Mouse (Mus musculus) olfactory bulb, adult 2 months (tissue): ENCODE data around the gene Akr7a5.

Experiments
- CTCF ChIP-seq: fragments of 200-500 bp; IDR thresholded peaks from 2 replicates; pipeline ENCODE4 v1.5.1; 2012; ENCODE audit warnings: low read depth, mild to moderate bottlenecking, low read length, moderate library complexity; ENCODE audit not compliant: insufficient read depth
- POLR2A ChIP-seq: fragments of 200-500 bp; IDR thresholded peaks from 2 replicates; pipeline ENCODE4 v1.6.1; 2012; ENCODE audit warnings: mild to moderate bottlenecking, low read depth, low read length, moderate library complexity; ENCODE audit not compliant: insufficient read depth

DNA sequence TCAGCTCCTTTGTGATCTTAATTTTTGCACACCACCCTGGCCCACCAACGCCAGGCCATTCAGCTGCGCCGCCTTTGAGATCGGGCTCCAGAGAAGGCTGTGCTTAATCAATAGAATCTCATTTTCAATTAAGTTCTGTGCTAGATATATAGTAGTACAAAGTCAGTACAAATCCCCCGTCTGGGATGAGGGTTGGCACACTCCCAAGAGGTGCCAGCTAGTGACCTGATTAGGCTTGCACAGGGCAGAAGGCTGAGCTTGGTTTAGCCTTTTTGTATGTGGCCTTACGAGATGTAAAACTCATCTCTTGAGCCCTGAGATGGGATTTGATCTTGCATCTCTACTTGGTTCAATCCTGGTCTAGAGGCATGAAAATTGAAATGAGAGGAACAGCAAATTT, 47.6 kb upstream of the Akr7a5 start:
- TF ChIP-seq CTCF = no peak
- TF ChIP-seq POLR2A = no peak
